Mouse (Mus musculus) central nervous system, embryonic 18 days (tissue): ENCODE data around the gene Sptbn2. TPM values are rescaled to one million over a fixed set of nuclear protein-coding genes. Genes with fewer than 3 reads are reported as not detected.

Experiments used
- polyA plus RNA-seq: library from polyadenylated mRNA; depleted of rRNA; stranded (reverse); fragments of >200 nt; gene quantifications from 2 replicates; pipeline ENCODE4 v1.2.3, GENCODE M21; 2012; rRNA removed

The Sptbn2 gene
- 36.9 and 40.5 TPM in 2 replicates for polyA plus RNA-seq

GRCm38 (mm10) chr19:4711098-4711600, at the start of gene Sptbn2:
Gene Sptbn2 (plus strand): TSS chr19:4711167.

GRCm38 (mm10) chr19:4698205-4698677, 12.7 kb upstream of the Sptbn2 start, which contains the start of gene Gm960:
Gene Gm960 (minus strand): TSS chr19:4698668.

GRCm38 (mm10) chr19:4756193-4756911, 45.4 kb downstream of the Sptbn2 start, which contains the start of gene Rbm4b:
Gene Rbm4b (plus strand): TSS chr19:4756497.

GRCm38 (mm10) chr19:4793831-4794422, 83.0 kb downstream of the Sptbn2 start, which contains the start of gene Rbm4:
Gene Rbm4 (minus strand): TSS chr19:4793901.

Other genes with a start within 250 kb of the Sptbn2 start
- gene Syt12, start 233.7 kb upstream of the Sptbn2 start, polyA plus RNA-seq: 3.8 and 4.3 TPM in 2 replicates
- gene 2010003K11Rik, start 212.6 kb upstream of the Sptbn2 start, polyA plus RNA-seq: 0.11 TPM in 1 of 2 replicates, not detected in the other
- gene Pcx, start 200.7 kb upstream of the Sptbn2 start, polyA plus RNA-seq: 16.8 and 17.9 TPM in 2 replicates
- gene Lrfn4, start 95.5 kb upstream of the Sptbn2 start, polyA plus RNA-seq: 70.1 and 75.0 TPM in 2 replicates
- gene Rce1, start 85.5 kb upstream of the Sptbn2 start, polyA plus RNA-seq: 62.2 and 64.2 TPM in 2 replicates
- gene Gm960, start 12.5 kb upstream of the Sptbn2 start, polyA plus RNA-seq: 7.5 and 7.7 TPM in 2 replicates
- gene Rbm4b, start 45.3 kb downstream of the Sptbn2 start, polyA plus RNA-seq: 65.3 and 74.3 TPM in 2 replicates
- gene Rbm4, start 82.7 kb downstream of the Sptbn2 start, polyA plus RNA-seq: 117 and 122 TPM in 2 replicates
- gene Gm21992, start 100.4 kb downstream of the Sptbn2 start, polyA plus RNA-seq: 10.6 and 11.3 TPM in 2 replicates
- gene Rbm14, start 100.5 kb downstream of the Sptbn2 start, polyA plus RNA-seq: 45.3 and 49.8 TPM in 2 replicates
- gene Ccs, start 128.2 kb downstream of the Sptbn2 start, polyA plus RNA-seq: 42.6 and 45.4 TPM in 2 replicates
- gene Ccdc87, start 128.2 kb downstream of the Sptbn2 start, polyA plus RNA-seq: 0.95 and 0.98 TPM in 2 replicates
- gene Ctsf, start 144.0 kb downstream of the Sptbn2 start, polyA plus RNA-seq: 77.2 and 77.8 TPM in 2 replicates
- 1.1 and 2.5 TPM in 2 replicates for gene Actn3, start 166.7 kb downstream of the Sptbn2 start, polyA plus RNA-seq
- gene Zdhhc24, start 167.5 kb downstream of the Sptbn2 start, polyA plus RNA-seq: 34.2 and 37.1 TPM in 2 replicates
- 19.7 and 23.0 TPM in 2 replicates for gene Bbs1, start 195.5 kb downstream of the Sptbn2 start, polyA plus RNA-seq
- gene Dpp3, start 217.1 kb downstream of the Sptbn2 start, polyA plus RNA-seq: 89.2 and 90.6 TPM in 2 replicates
- 11.6 and 14.6 TPM in 2 replicates for gene Peli3, start 232.0 kb downstream of the Sptbn2 start, polyA plus RNA-seq